Mouse (Mus musculus) midbrain, postnatal 0 days (tissue): ENCODE results near the gene Ephb4. TPM values are rescaled to one million over a fixed set of nuclear protein-coding genes. Genes with fewer than 3 reads are reported as not detected.

Experiments
- ATAC-seq: fragments of 200-750 bp; cut with Nextera tagmentation; 2 replicates; pipeline ENCODE4 v1.8.0; 2017; ENCODE audit warnings: moderate number of reproducible peaks, mild to moderate bottlenecking, moderate TSS enrichment, moderate library complexity; ENCODE audit not compliant: low FRiP score
- DNase-seq: peaks from one replicate; pipeline ENCODE4 v3.0.0-alpha.2; 2015; ENCODE audit warnings: low spot score
- H3K27ac ChIP-seq: fragments of 300-500 bp; sonication (generic); 2 replicates; pipeline ENCODE4 v1.5.1; 2014; ENCODE audit warnings: low read depth, mild to moderate bottlenecking, low read length, mixed read lengths
- H3K27me3 ChIP-seq: fragments of 300-500 bp; sonication (generic); 2 replicates; pipeline ENCODE4 v1.6.1; 2014; ENCODE audit warnings: low read length, control low read depth, mixed read lengths; ENCODE audit not compliant: insufficient read depth
- H3K36me3 ChIP-seq: fragments of 300-500 bp; sonication (generic); 2 replicates; pipeline ENCODE4 v1.6.1; 2014; ENCODE audit warnings: low read length, control low read depth, mixed read lengths; ENCODE audit not compliant: insufficient read depth
- H3K4me1 ChIP-seq: fragments of 300-500 bp; sonication (generic); 2 replicates; pipeline ENCODE4 v1.6.1; 2014; ENCODE audit warnings: mild to moderate bottlenecking, control low read depth, antibody characterized with exemption, low read length, mixed read lengths; ENCODE audit not compliant: insufficient read depth
- H3K4me2 ChIP-seq: fragments of 300-500 bp; sonication (generic); 2 replicates; pipeline ENCODE4 v1.6.1; 2014; ENCODE audit warnings: low read depth, mild to moderate bottlenecking, low read length, mixed read lengths; ENCODE audit not compliant: poor library complexity, severe bottlenecking
- H3K4me3 ChIP-seq: fragments of 300-500 bp; sonication (generic); 2 replicates; pipeline ENCODE4 v1.5.1; 2014; ENCODE audit warnings: low read depth, mild to moderate bottlenecking, low read length, moderate library complexity
- H3K9ac ChIP-seq: fragments of 300-500 bp; sonication (generic); replicated peaks from 2 replicates; pipeline ENCODE4 v1.6.1; 2014; ENCODE audit warnings: mild to moderate bottlenecking, low read length, moderate library complexity, mixed read lengths; ENCODE audit not compliant: poor library complexity, severe bottlenecking
- H3K9me3 ChIP-seq: fragments of 300-500 bp; sonication (generic); 2 replicates; pipeline ENCODE4 v1.6.1; 2016; ENCODE audit warnings: low read length, control low read depth
- CTCF ChIP-seq: IDR thresholded peaks from 2 replicates; pipeline ENCODE4 v1.5.1; 2016; ENCODE audit warnings: antibody characterized with exemption, mild to moderate bottlenecking
- WGBS: fragments of 180-500 bp; shearing (Covaris S2); extraction: QIAGEN DNeasy Blood & Tissue Kit; methylation state at CpG from one replicate; pipeline ENCODE4 v1.1.7; 2014; 5-methylcytosine and 5-hydroxymethylcytosine counted together
- polyA plus RNA-seq: library from polyadenylated mRNA; unstranded; fragments of >200 nt; fragmentation: Nextera tagmentation; extraction: Ambion mirVana; gene quantifications from 2 replicates; pipeline ENCODE4 v1.2.1, GENCODE M21; 2015
- total RNA-seq: library from RNA; depleted of rRNA; stranded (reverse); fragments of >200 nt; gene quantifications from 2 replicates; pipeline ENCODE4 v1.2.3, GENCODE M21; 2014

Gene Ephb4
- total and polyA plus RNA-seq, 2 experiments from 2014 or later, result 4.7 to 16.0 TPM

DNA sequence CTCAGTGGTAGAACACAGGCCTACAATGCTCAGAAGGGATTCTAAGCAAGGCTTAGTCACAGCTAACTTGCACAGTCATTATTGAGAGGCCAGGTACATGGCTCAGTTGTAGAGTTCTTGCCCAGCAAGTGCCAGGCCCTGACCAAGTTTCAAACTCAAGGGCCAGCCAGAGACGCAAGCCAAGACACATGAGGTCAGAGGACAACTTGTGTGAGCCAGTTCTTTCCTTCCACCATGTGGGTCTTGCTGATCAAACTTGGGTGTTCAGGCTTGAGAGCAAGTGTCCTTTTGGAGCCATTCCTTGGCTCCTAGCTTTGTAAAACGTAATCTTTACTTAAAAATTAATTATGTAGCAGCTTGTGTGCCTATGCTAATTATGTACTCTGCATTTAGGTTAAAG is 54.2 kb downstream of the Ephb4 start:
- Histone ChIP-seq H3K9me3 (no peaks in the 10 kb centered on the region), H3K27me3 (no peaks in the 10 kb centered on the region)
- no peak for ATAC-seq

DNA sequence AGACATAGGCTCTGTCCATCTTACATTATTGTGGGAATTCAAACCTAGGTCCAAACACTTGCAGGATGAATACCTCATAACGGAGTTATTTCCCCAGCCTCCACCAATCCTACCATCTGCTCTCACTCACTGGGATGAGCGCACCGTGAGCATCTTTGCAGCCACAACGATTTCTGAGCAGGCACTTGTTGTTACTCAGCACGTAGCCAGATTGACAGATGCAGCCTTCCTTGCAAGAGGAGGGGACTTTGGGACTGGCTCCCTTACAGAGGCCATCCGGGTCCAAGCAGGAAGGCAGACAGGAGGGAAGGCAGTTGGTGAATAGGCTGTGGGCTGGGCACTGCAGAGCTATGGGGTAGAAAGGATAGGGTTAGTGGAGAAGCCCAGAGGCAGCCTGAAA is 59.5 kb downstream of the Ephb4 start:
- Histone ChIP-seq H3K9ac (no peak overlapping the region), H3K4me1 (0 out of 2 replicates have a peak, but pooled peaks cover 3% of the 10 kb centered on the region), H3K36me3 (no peaks in the 10 kb centered on the region), H3K9me3 (no peaks in the 10 kb centered on the region), H3K4me3 (no peak overlapping the region), H3K27me3 (no peaks in the 10 kb centered on the region), H3K27ac (no peak overlapping the region), H3K4me2 (no peak overlapping the region)
- 45% methylated on average over 6 of the region's 6 CpGs for WGBS
- no peak for TF ChIP-seq CTCF
- DNase-seq (peak; percentile 14), ATAC-seq (no peak)

More for the DNA sequence above, 54.2 kb downstream of the Ephb4 start:
- 75% methylated on average over 2 of the region's 2 CpGs for WGBS
- DNase-seq, result no peak
- no peak for TF ChIP-seq CTCF
- no peaks in the 10 kb centered on the region for H3K36me3 ChIP-seq
- 0 out of 2 replicates have a peak, but pooled peaks cover 3% of the 10 kb centered on the region for H3K4me1 ChIP-seq
- no peak overlapping the region for H3K9ac ChIP-seq
- H3K4me3 ChIP-seq, result no peak overlapping the region
- H3K4me2 ChIP-seq, result no peak overlapping the region
- no peak overlapping the region for H3K27ac ChIP-seq

DNA sequence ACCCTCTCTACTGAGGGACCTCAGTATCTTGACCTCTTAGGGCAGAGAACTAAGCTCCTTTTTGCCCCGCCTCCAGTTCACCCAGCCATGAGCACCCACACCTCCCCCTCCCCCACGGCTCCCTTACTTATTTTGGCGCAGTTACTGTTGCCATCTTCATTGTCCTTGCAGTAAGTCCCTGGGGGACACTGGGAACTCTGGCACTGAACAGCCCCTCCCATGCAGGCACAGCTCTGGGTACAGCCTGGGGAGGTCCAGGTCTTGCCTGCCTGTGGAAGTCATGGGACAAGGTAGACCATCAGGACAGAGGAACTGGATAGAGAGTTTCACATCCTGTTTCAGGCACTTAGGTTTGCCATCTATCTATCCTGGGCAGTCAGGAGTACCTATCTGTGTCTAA is 60.2 kb downstream of the Ephb4 start:
- H3K9ac ChIP-seq, result no peak overlapping the region
- no peak for DNase-seq
- H3K9me3 ChIP-seq, result no peaks in the 10 kb centered on the region
- 0 out of 2 replicates have a peak, but pooled peaks cover 3% of the 10 kb centered on the region for H3K4me1 ChIP-seq
- H3K4me2 ChIP-seq, result no peak overlapping the region
- no peak for TF ChIP-seq CTCF
- no peak overlapping the region for H3K27ac ChIP-seq
- H3K36me3 ChIP-seq, result no peaks in the 10 kb centered on the region
- ATAC-seq, result no peak
- 51% methylated on average over 3 of the region's 3 CpGs for WGBS
- H3K4me3 ChIP-seq, result no peak overlapping the region
- no peaks in the 10 kb centered on the region for H3K27me3 ChIP-seq

DNA sequence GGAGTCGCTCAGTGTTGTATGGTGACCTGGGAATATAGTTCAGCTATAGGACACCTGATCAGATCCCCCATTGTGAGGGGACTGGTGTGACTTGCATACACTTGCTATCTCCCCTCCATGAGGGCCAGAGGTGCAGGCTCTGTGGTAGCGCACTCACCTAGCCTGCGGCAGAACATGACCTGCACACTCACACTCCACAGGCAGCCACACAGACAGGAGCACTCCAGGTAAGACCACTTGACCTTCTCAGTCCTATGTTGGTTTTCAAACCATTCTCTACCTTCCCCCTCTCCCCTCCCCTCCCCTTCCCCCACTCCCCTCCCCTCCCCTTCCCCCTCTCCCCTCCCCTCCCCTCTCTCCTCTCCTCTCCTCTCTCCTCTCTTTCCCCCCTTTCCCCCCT is 60.6 kb downstream of the Ephb4 start:
- no peaks in the 10 kb centered on the region for H3K36me3 ChIP-seq

DNA sequence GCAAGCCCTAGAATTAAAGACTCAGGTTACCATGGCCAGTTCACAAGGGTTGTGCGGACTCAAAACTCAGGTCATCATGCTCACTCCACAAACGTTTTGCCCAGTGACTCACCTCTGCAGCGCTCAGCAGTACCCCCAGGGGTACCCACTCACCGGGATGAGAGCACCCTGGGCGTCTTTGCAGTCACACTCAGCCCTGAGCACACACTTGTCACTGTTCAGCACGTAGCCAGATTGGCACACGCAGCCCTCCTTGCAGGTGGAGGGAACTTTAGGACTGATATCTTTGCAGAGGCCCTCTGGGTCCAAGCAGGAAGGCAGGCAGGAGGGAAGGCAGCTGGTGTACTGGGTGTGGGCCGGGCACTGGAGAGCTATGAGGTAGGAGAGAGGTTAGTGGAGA is 61.3 kb downstream of the Ephb4 start:
- WGBS, result 79% methylated on average over 8 of the region's 8 CpGs
- H3K27ac ChIP-seq, result no peak overlapping the region
- H3K36me3 ChIP-seq, result no peaks in the 10 kb centered on the region
- H3K4me2 ChIP-seq, result no peak overlapping the region
- no peak overlapping the region for H3K9ac ChIP-seq
- 0 out of 2 replicates have a peak, but pooled peaks cover 3% of the 10 kb centered on the region for H3K4me1 ChIP-seq
- no peak overlapping the region for H3K4me3 ChIP-seq
- no peaks in the 10 kb centered on the region for H3K27me3 ChIP-seq
- TF ChIP-seq CTCF, result no peak
- DNase-seq (no peak), ATAC-seq (no peak)
- no peaks in the 10 kb centered on the region for H3K9me3 ChIP-seq

More for the DNA sequence above, 60.6 kb downstream of the Ephb4 start:
- Histone ChIP-seq H3K27ac (no peak overlapping the region), H3K9ac (no peak overlapping the region), H3K4me3 (no peak overlapping the region), H3K9me3 (no peaks in the 10 kb centered on the region), H3K4me2 (no peak overlapping the region), H3K4me1 (0 out of 2 replicates have a peak, but pooled peaks cover 3% of the 10 kb centered on the region), H3K27me3 (no peaks in the 10 kb centered on the region)
- 96% methylated on average over 3 of the region's 3 CpGs for WGBS
- no peak for TF ChIP-seq CTCF
- ATAC-seq (no peak), DNase-seq (no peak)

DNA sequence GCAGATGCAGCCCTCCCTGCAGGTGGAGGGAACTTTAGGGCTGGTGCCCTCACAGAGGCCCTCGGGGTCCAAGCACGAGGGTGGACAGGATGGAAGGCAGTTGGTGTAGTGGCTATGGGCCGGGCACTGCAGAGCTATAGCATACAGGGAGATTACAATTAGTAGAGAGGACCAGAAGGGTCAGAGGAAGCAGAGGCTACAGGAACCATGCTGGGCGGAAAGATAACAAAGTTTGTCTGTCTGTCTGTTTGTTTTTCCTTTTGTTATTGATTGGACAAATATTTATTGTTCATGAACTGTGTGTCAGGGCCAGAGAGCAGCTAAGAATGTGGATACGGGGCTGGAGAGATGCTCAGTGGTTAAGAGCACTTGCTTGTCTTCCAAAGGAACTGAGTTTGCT is 64.3 kb downstream of the Ephb4 start:
- no peaks in the 10 kb centered on the region for H3K27me3 ChIP-seq
- no peak for TF ChIP-seq CTCF
- no peak overlapping the region for H3K9ac ChIP-seq
- H3K27ac ChIP-seq, result no peak overlapping the region
- H3K4me3 ChIP-seq, result no peak overlapping the region
- WGBS, result 67% methylated on average over 5 of the region's 5 CpGs
- no peaks in the 10 kb centered on the region for H3K9me3 ChIP-seq
- H3K4me2 ChIP-seq, result no peak overlapping the region
- no peak for DNase-seq
- H3K36me3 ChIP-seq, result no peaks in the 10 kb centered on the region
- no peaks in the 10 kb centered on the region for H3K4me1 ChIP-seq
- no peak for ATAC-seq
